Comparison of ENCODE assay signal across 8 mouse cellular contexts in the genomic region with DNA sequence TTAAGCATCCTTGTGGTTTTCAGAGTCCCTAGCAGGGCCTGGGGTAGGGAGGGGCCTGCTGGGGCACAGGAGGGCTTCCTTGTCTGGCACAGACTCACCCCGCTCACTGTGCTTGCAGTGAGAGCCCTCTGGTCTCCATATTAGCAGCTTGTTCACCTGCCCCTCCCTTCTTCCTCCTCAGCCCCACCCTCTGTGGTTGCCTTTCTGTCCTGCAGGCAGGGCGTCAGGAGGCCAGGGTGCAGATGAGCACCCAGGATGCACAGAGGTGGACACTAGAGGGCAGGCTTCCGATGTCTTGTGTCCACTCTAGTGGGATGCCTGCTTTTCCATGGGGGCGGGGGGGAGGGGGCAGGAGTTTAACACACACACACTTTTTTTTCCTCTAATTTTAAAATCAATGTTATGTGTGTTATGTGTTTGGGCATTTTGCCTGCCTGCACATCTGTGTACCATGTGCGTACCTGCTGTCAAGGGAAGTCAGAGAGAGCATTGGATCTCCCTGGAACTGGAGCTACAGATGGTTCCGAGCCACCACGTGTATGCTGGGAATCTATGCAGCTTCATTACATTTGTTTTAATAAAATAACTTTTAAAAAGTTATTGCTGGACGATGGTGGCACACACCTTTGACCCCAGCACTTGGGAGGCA. TPM values are rescaled to one million over a fixed set of nuclear protein-coding genes. Genes with fewer than 3 reads are reported as not detected.
DNase-seq lines count a peak whose midpoint lies in the region; ATAC-seq lines count a peak whose summit lies in the region.

No protein-coding gene starts in this region.

- DNase-seq in kidney, adult 9 months, result no peak
- DNase-seq in ZHBTc4 (ENCODE audit: low read depth, low spot score), result peak; percentile 73
- DNase-seq in limb, embryonic 11.5 days (ENCODE audit: low spot score), result peak; percentile 44
- DNase-seq in layer of hippocampus, adult 9-10 months (ENCODE audit: low spot score), result no peak
- no peak for DNase-seq in layer of hippocampus, postnatal 25 days (ENCODE audit: extremely low spot score in 1 of 2, low spot score in 1 of 2)

- peaks cover 11% of the 10 kb centered on the region for H3K36me3 ChIP-seq in kidney, embryonic 15.5 days
- H3K36me3 ChIP-seq in embryonic facial prominence, embryonic 12.5 days, result peaks cover 14% of the 10 kb centered on the region
- H3K36me3 ChIP-seq in limb, embryonic 11.5 days (ENCODE audit: control insufficient read depth, insufficient read depth, low read length), result no peaks in the 10 kb centered on the region
- H3K36me3 ChIP-seq in midbrain, embryonic 13.5 days, result peaks cover 5% of the 10 kb centered on the region; the same call in 1 of the 2 replicates

- H3K9me3 ChIP-seq in kidney, embryonic 15.5 days (replicated peaks), result no peaks in the 10 kb centered on the region
- H3K9me3 ChIP-seq in embryonic facial prominence, embryonic 12.5 days, result no peaks in the 10 kb centered on the region
- H3K9me3 ChIP-seq in limb, embryonic 11.5 days (ENCODE audit: control insufficient read depth, low read length), result no peaks in the 10 kb centered on the region
- no peaks in the 10 kb centered on the region for H3K9me3 ChIP-seq in midbrain, embryonic 13.5 days

- ATAC-seq in kidney, embryonic 15.5 days (replicated peaks; ENCODE audit: low FRiP score), result 0 out of 2 replicates have a peak, but pooled peaks have one; percentile 30
- peak; percentile 18; the same call in 1 of the 2 replicates for ATAC-seq in embryonic facial prominence, embryonic 12.5 days (ENCODE audit: insufficient number of reproducible peaks, insufficient read depth, low FRiP score, low TSS enrichment)
- ATAC-seq in limb, embryonic 11.5 days (ENCODE audit: insufficient number of reproducible peaks, low FRiP score, low TSS enrichment, low read depth), result no peak; the same call in 1 of the 2 replicates
- ATAC-seq in midbrain, embryonic 13.5 days, result peak; percentile 62

- H3K27me3 ChIP-seq in kidney, embryonic 15.5 days, result no peaks in the 10 kb centered on the region
- no peaks in the 10 kb centered on the region for H3K27me3 ChIP-seq in embryonic facial prominence, embryonic 12.5 days
- no peaks in the 10 kb centered on the region for H3K27me3 ChIP-seq in limb, embryonic 11.5 days (ENCODE audit: control insufficient read depth, insufficient read depth, low read length)
- no peaks in the 10 kb centered on the region for H3K27me3 ChIP-seq in midbrain, embryonic 13.5 days

- no peak overlapping the region for H3K27ac ChIP-seq in kidney, embryonic 15.5 days
- H3K27ac ChIP-seq in embryonic facial prominence, embryonic 12.5 days, result peak overlapping the region; percentile 72
- no peak overlapping the region for H3K27ac ChIP-seq in limb, embryonic 11.5 days (replicated peaks; ENCODE audit: low read depth, low read length)
- no peak overlapping the region for H3K27ac ChIP-seq in midbrain, embryonic 13.5 days

- H3K4me1 ChIP-seq in kidney, embryonic 15.5 days, result peaks cover 23% of the 10 kb centered on the region
- peaks cover 18% of the 10 kb centered on the region for H3K4me1 ChIP-seq in embryonic facial prominence, embryonic 12.5 days
- H3K4me1 ChIP-seq in limb, embryonic 11.5 days (ENCODE audit: control insufficient read depth, insufficient read depth, low read length), result no peaks in the 10 kb centered on the region
- no peaks in the 10 kb centered on the region; the same call in 1 of the 2 replicates for H3K4me1 ChIP-seq in midbrain, embryonic 13.5 days (replicated peaks)

- no peak overlapping the region for H3K4me3 ChIP-seq in kidney, embryonic 15.5 days (replicated peaks)
- H3K4me3 ChIP-seq in embryonic facial prominence, embryonic 12.5 days, result no peak overlapping the region
- no peak overlapping the region for H3K4me3 ChIP-seq in limb, embryonic 11.5 days (ENCODE audit: low read depth, low read length)
- H3K4me3 ChIP-seq in midbrain, embryonic 13.5 days (replicated peaks), result no peak overlapping the region

- no peak overlapping the region for H3K4me2 ChIP-seq in kidney, embryonic 15.5 days
- no peak overlapping the region for H3K4me2 ChIP-seq in embryonic facial prominence, embryonic 12.5 days (replicated peaks)
- H3K4me2 ChIP-seq in limb, embryonic 11.5 days (ENCODE audit: low read depth, severe bottlenecking), result no peak overlapping the region
- H3K4me2 ChIP-seq in midbrain, embryonic 13.5 days (replicated peaks), result no peak overlapping the region

- 52% methylated on average over 8 of the region's 8 CpGs for WGBS in kidney, embryonic 15.5 days
- WGBS in embryonic facial prominence, embryonic 12.5 days, result 35% methylated on average over 8 of the region's 8 CpGs
- 38% methylated on average over 8 of the region's 8 CpGs for WGBS in limb, embryonic 11.5 days
- WGBS in midbrain, embryonic 13.5 days, result 43% methylated on average over 8 of the region's 8 CpGs

- H3K9ac ChIP-seq in kidney, embryonic 15.5 days, result no peak overlapping the region
- H3K9ac ChIP-seq in embryonic facial prominence, embryonic 12.5 days, result peak overlapping the region; percentile 10; the same call in 1 of the 2 replicates
- no peak overlapping the region for H3K9ac ChIP-seq in limb, embryonic 11.5 days (ENCODE audit: low read length)
- H3K9ac ChIP-seq in midbrain, embryonic 13.5 days (replicated peaks), result 0 out of 2 replicates have a peak overlapping the region, but pooled peaks have one; percentile 20

RNA-seq across cellular contexts. Expression of gene St6galnac6, which starts 2.0 kb away (rescaled TPM):
- 17.0 and 17.6 TPM in 2 replicates for polyA plus RNA-seq in kidney, embryonic 15.5 days (2015; fragmentation: Nextera tagmentation; extraction: Ambion mirVana)
- 26.4 and 28.1 TPM in 2 replicates for polyA plus RNA-seq in embryonic facial prominence, embryonic 12.5 days (2016; fragmentation: Nextera tagmentation; extraction: Ambion mirVana)
- 6.5 and 7.5 TPM in 2 replicates for polyA plus RNA-seq in limb, embryonic 11.5 days (2014; fragmentation: Nextera tagmentation; extraction: Ambion mirVana)
- 10.1 and 11.3 TPM in 2 replicates for polyA plus RNA-seq in midbrain, embryonic 13.5 days (2015; fragmentation: Nextera tagmentation; extraction: Ambion mirVana)
- 100 to 1,000 TPM; 105 to 124 TPM for total RNA-seq in layer of hippocampus, postnatal 25 days (2021)

RNA-seq across cellular contexts. Expression of gene St6galnac4, which starts 14.6 kb away (rescaled TPM):
- polyA plus RNA-seq in kidney, embryonic 15.5 days (2015; fragmentation: Nextera tagmentation; extraction: Ambion mirVana), result 22.3 and 23.2 TPM in 2 replicates
- polyA plus RNA-seq in embryonic facial prominence, embryonic 12.5 days (2016; fragmentation: Nextera tagmentation; extraction: Ambion mirVana), result 32.7 and 36.5 TPM in 2 replicates
- 21.2 and 21.5 TPM in 2 replicates for polyA plus RNA-seq in limb, embryonic 11.5 days (2014; fragmentation: Nextera tagmentation; extraction: Ambion mirVana)
- 15.2 and 16.3 TPM in 2 replicates for polyA plus RNA-seq in midbrain, embryonic 13.5 days (2015; fragmentation: Nextera tagmentation; extraction: Ambion mirVana)
- total RNA-seq in layer of hippocampus, postnatal 25 days (2021), result 10 to 100 TPM; 41.4 to 48.8 TPM

RNA-seq across cellular contexts. Expression of gene Ak1, which starts 20.0 kb away (rescaled TPM):
- polyA plus RNA-seq in kidney, embryonic 15.5 days (2015; fragmentation: Nextera tagmentation; extraction: Ambion mirVana), result 32.6 and 34.4 TPM in 2 replicates
- 19.4 and 24.1 TPM in 2 replicates for polyA plus RNA-seq in embryonic facial prominence, embryonic 12.5 days (2016; fragmentation: Nextera tagmentation; extraction: Ambion mirVana)
- polyA plus RNA-seq in limb, embryonic 11.5 days (2014; fragmentation: Nextera tagmentation; extraction: Ambion mirVana), result 25.4 and 29.8 TPM in 2 replicates
- 62.5 and 62.9 TPM in 2 replicates for polyA plus RNA-seq in midbrain, embryonic 13.5 days (2015; fragmentation: Nextera tagmentation; extraction: Ambion mirVana)
- total RNA-seq in layer of hippocampus, postnatal 25 days (2021), result 100 to 1,000 TPM; 127 to 140 TPM

RNA-seq across cellular contexts. Expression of gene 9430097D07Rik, which starts 26.1 kb away (rescaled TPM):
- 0.10 and 0.17 TPM in 2 replicates for polyA plus RNA-seq in kidney, embryonic 15.5 days (2015; fragmentation: Nextera tagmentation; extraction: Ambion mirVana)
- polyA plus RNA-seq in embryonic facial prominence, embryonic 12.5 days (2016; fragmentation: Nextera tagmentation; extraction: Ambion mirVana), result 0.29 TPM in 1 of 2 replicates, not detected in the other
- polyA plus RNA-seq in limb, embryonic 11.5 days (2014; fragmentation: Nextera tagmentation; extraction: Ambion mirVana), result 0.33 and 0.34 TPM in 2 replicates
- polyA plus RNA-seq in midbrain, embryonic 13.5 days (2015; fragmentation: Nextera tagmentation; extraction: Ambion mirVana), result 0.34 and 0.55 TPM in 2 replicates
- under 1 TPM in 1 of 2 experiments, not detected in 1; 0.33 TPM for total RNA-seq in layer of hippocampus, postnatal 25 days (2021)

RNA-seq across cellular contexts. Expression of gene Pip5kl1, which starts 26.9 kb away (rescaled TPM):
- 2.0 and 2.7 TPM in 2 replicates for polyA plus RNA-seq in kidney, embryonic 15.5 days (2015; fragmentation: Nextera tagmentation; extraction: Ambion mirVana)
- polyA plus RNA-seq in embryonic facial prominence, embryonic 12.5 days (2016; fragmentation: Nextera tagmentation; extraction: Ambion mirVana), result 2.9 and 3.4 TPM in 2 replicates
- 3.3 and 4.0 TPM in 2 replicates for polyA plus RNA-seq in limb, embryonic 11.5 days (2014; fragmentation: Nextera tagmentation; extraction: Ambion mirVana)
- 4.8 TPM in 2 replicates for polyA plus RNA-seq in midbrain, embryonic 13.5 days (2015; fragmentation: Nextera tagmentation; extraction: Ambion mirVana)
- total RNA-seq in layer of hippocampus, postnatal 25 days (2021), result 1 to 10 TPM; 4.0 to 4.1 TPM

Comparison
In these comparisons a context has a peak if more than half of its experiments do, and no peak if none do; other contexts are left out.
1. H3K9ac ChIP-seq: peak in embryonic facial prominence, embryonic 12.5 days (single experiment) and midbrain, embryonic 13.5 days (single experiment); none in kidney, embryonic 15.5 days (single experiment) and limb, embryonic 11.5 days (single experiment).
2. DNase-seq: peak in ZHBTc4 (single experiment) and limb, embryonic 11.5 days (single experiment); none in kidney, adult 9 months (single experiment), layer of hippocampus, adult 9-10 months (single experiment) and layer of hippocampus, postnatal 25 days (0 of 2).